Mouse (Mus musculus): Measurements from ENCODE around the gene Gnmt. TPM values are rescaled to one million over a fixed set of nuclear protein-coding genes. Genes with fewer than 3 reads are reported as not detected.

The Gnmt gene
- polyA plus RNA-seq, 1 experiment from 2014 or later = 0.83 TPM

DNA sequence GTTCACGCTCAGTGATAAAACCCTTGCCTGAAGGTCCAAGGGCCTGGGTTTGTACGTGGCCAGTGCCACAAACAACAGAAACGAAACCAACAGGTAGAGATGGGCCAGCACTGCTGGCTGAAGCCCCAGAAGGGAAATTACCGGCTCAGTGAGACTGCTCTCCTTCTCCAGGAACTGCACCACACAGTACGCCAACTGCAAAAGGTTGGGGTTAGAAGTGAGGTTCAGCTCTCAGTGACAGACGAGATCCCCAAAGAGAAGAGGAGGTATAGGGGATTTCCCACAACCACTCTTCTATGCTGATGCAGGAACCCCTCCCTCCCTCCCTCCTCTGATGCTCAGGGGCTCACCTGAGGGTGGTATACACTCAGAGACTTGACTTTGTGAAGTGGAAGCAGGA is 43.1 kb downstream of the Gnmt start:
- ATAC-seq = no peak
- Histone ChIP-seq H3K9me3 (replicated peaks; ENCODE audit: control insufficient read depth, low read length, poor library complexity, severe bottlenecking) (no peaks in the 10 kb centered on the region), H3K27ac (ENCODE audit: low read length) (no peak overlapping the region), H3K27me3 (ENCODE audit: control insufficient read depth, insufficient read depth, low read depth, low read length) (no peaks in the 10 kb centered on the region), H3K9ac (ENCODE audit: low read depth, low read length) (no peak overlapping the region), H3K36me3 (ENCODE audit: control insufficient read depth, insufficient read depth, low read length) (peaks cover 32% of the 10 kb centered on the region), H3K4me1 (ENCODE audit: control insufficient read depth, insufficient read depth, low read length) (peaks cover 8% of the 10 kb centered on the region), H3K4me3 (ENCODE audit: low read depth, low read length) (no peak overlapping the region), H3K4me2 (ENCODE audit: low read length) (no peak overlapping the region)
- WGBS = 92% methylated on average over 6 of the region's 6 CpGs

DNA sequence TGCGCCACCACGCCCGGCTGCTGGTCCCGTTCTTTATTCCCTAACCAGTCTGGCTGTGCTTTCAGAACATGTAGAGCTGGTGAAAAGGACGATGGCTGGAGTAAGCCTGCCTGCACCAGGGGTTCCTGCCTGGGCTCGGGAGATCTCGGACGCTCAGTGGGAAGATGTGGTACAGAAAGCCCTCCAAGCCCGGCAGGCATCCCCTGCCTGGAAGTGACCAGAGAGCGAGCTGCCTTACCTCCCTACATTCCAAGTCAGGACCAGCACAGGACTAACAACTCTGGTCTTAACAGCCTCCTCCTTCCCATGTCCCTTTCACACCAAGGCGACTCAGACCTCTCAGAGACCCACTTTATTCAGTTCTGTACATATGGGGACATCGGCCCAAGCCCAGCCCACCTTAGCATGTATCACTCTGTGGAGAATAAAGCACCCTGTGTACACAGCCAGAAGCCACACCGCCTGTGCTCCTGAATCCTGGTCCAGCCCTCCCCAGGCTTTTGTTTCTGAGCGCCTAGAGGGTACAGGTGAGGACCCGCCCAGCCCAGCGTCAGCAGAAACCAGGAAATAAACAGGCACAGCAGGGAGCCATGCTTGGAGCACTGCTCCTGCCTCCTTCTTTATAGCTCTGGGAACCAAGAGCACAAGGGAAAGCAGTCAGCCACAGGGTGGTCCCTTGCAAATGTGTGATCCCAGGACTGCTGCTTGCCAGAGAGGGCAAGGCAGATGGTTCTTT is 46.1 kb downstream of the Gnmt start:
- H3K9me3 ChIP-seq (replicated peaks; ENCODE audit: control insufficient read depth, low read length, poor library complexity, severe bottlenecking) = no peaks in the 10 kb centered on the region
- WGBS = 81% methylated on average over 16 of the region's 16 CpGs
- H3K36me3 ChIP-seq (ENCODE audit: control insufficient read depth, insufficient read depth, low read length) = peaks cover 32% of the 10 kb centered on the region
- H3K27ac ChIP-seq (ENCODE audit: low read length) = no peak overlapping the region
- no peak overlapping the region for H3K4me3 ChIP-seq (ENCODE audit: low read depth, low read length)
- H3K4me2 ChIP-seq (ENCODE audit: low read length) = no peak overlapping the region
- no peaks in the 10 kb centered on the region for H3K27me3 ChIP-seq (ENCODE audit: control insufficient read depth, insufficient read depth, low read depth, low read length)
- H3K4me1 ChIP-seq (ENCODE audit: control insufficient read depth, insufficient read depth, low read length) = peaks cover 25% of the 10 kb centered on the region
- no peak overlapping the region for H3K9ac ChIP-seq (ENCODE audit: low read depth, low read length)
- no peak for ATAC-seq

DNA sequence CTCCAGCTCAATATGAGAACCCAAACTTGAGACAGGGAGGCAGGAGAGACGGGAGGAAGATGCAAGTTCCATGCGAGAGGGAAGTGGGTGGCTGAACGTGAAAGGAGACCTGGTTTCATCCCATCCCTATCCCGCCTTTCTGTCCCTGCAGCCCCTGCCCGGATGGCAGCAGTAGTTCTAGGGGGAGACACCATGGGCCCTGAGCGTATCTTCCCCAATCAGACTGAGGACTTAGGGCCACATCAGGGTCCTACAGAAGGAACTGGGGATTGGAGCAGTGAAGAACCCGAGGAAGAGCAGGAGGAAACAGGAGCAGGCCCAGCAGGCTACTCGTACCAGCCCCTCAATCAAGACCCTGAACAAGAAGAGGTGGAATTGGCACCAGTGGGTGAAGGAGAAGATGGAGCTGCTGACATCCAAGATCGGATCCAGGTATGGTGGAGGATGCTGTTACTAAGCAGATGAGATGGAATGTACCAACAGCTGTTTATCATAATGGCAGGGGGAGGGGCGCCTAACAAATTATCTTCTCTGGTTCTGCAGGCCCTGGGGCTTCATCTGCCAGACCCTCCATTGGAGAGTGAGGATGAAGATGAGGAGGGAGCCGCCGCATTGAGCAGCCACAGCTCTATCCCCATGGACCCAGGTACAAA is 47.4 kb downstream of the Gnmt start:
- H3K4me2 ChIP-seq (ENCODE audit: low read length) = peak overlapping the region; percentile 97
- H3K9me3 ChIP-seq (replicated peaks; ENCODE audit: control insufficient read depth, low read length, poor library complexity, severe bottlenecking) = no peaks in the 10 kb centered on the region
- H3K27ac ChIP-seq (ENCODE audit: low read length) = peak overlapping the region; percentile 82
- H3K9ac ChIP-seq (ENCODE audit: low read depth, low read length) = peak overlapping the region; percentile 81
- peaks cover 25% of the 10 kb centered on the region for H3K4me1 ChIP-seq (ENCODE audit: control insufficient read depth, insufficient read depth, low read length)
- peak; percentile 2 for ATAC-seq
- H3K27me3 ChIP-seq (ENCODE audit: control insufficient read depth, insufficient read depth, low read depth, low read length) = no peaks in the 10 kb centered on the region
- WGBS = 24% methylated on average over 12 of the region's 12 CpGs
- H3K36me3 ChIP-seq (ENCODE audit: control insufficient read depth, insufficient read depth, low read length) = peaks cover 34% of the 10 kb centered on the region
- peak overlapping the region; percentile 75 for H3K4me3 ChIP-seq (ENCODE audit: low read depth, low read length)

DNA sequence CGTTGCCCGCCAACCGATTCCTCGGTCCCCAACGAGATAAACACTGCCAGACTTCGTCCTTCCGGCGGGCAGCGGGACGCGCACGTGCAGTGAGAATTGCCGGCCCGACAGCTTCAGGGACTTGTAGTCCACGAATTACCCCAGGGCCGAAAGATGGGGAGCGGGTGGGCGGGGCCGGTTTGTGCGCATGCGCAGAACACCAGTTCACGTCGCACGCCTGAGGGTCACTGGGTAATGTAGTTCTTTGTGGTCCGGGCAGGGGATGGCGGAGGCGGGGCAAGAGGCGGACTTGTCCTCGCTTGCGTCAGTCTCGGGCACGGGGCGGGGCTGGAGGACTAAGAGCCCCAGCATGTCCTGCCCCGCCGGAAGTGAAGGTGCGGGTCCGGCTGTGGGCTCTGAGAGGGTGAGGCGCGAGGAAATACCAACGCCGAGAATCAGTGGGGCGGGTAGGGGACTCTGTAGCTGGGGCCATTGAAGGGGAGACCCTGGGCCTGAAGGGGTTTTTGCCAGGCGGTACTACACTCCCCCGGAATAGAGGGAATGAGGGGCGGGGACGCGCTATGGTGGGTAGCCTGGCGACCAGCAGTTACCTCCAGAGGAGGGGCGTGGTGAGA is 48.1 kb downstream of the Gnmt start, which contains the start of gene Klhdc3:
Gene Klhdc3, minus strand, starts transcription at position 155 of the 614 bp plus-strand sequence.
- peak within 1 kb of the TSS; percentile 97 for H3K4me2 ChIP-seq (ENCODE audit: low read length)
- peaks cover 35% of the 10 kb centered on the region for H3K36me3 ChIP-seq (ENCODE audit: control insufficient read depth, insufficient read depth, low read length)
- 0% methylated on average over 45 of the region's 49 CpGs for WGBS

DNA sequence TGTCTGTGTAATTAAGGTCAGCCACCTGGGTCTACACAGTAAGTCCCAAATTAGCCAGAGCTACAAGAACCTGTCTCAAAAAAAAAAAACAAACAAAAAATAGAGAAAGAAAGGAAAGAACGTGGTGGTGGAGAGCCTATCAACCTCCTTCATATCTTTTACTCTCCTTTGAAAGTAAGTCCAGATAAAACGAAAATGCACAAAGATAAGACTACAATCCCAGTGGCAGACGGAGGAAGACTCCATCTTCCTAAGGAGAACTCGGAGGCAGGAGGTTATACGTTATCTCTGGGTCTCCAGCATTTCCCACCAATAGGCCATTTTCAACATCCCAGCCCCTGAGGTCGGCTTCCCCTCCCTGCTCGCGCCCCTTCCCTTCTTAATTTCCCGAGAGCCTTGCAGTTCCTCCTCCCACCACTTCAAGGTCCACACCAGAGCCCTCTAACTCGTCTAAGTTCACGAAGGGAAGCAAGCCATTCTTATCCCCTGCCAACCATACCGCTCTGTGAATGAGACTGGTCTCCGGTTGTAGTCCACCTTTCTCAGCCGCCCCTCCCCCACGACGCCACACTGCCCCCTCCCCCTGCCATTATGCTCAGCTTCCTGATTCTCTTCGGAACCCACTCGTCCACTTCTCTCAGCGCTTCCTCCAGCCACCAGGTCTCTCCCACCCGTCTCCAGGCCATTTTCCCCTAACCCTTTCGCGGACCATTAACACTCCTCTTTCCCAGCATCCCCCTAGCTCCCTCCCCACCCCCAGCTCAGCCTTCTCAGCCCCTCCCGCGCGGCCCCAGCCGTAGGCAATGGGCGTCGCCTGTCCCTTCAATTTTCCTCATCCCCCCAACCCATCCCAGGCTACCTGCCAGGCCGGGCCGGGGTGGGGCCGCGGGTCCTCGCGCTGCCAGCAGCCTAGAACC is 48.9 kb downstream of the Gnmt start:
- Histone ChIP-seq H3K4me1 (ENCODE audit: control insufficient read depth, insufficient read depth, low read length) (peaks cover 25% of the 10 kb centered on the region), H3K4me2 (ENCODE audit: low read length) (peak overlapping the region; percentile 77), H3K36me3 (ENCODE audit: control insufficient read depth, insufficient read depth, low read length) (peaks cover 32% of the 10 kb centered on the region), H3K27ac (ENCODE audit: low read length) (peak overlapping the region; percentile 88), H3K27me3 (ENCODE audit: control insufficient read depth, insufficient read depth, low read depth, low read length) (no peaks in the 10 kb centered on the region), H3K4me3 (ENCODE audit: low read depth, low read length) (peak overlapping the region; percentile 75), H3K9me3 (replicated peaks; ENCODE audit: control insufficient read depth, low read length, poor library complexity, severe bottlenecking) (no peaks in the 10 kb centered on the region), H3K9ac (ENCODE audit: low read depth, low read length) (peak overlapping the region; percentile 82)
- peak; percentile 60 for ATAC-seq
- WGBS = 1% methylated on average over 34 of the region's 34 CpGs

More for the DNA sequence above, 48.1 kb downstream of the Gnmt start, which contains the start of gene Klhdc3:
- no peaks in the 10 kb centered on the region for H3K9me3 ChIP-seq (replicated peaks; ENCODE audit: control insufficient read depth, low read length, poor library complexity, severe bottlenecking)
- peak; percentile 97 for ATAC-seq
- H3K4me3 ChIP-seq (ENCODE audit: low read depth, low read length) = peak within 1 kb of the TSS; percentile 75
- peaks cover 25% of the 10 kb centered on the region for H3K4me1 ChIP-seq (ENCODE audit: control insufficient read depth, insufficient read depth, low read length)
- H3K27ac ChIP-seq (ENCODE audit: low read length) = peak within 1 kb of the TSS; percentile 88
- H3K27me3 ChIP-seq (ENCODE audit: control insufficient read depth, insufficient read depth, low read depth, low read length) = no peaks in the 10 kb centered on the region
- H3K9ac ChIP-seq (ENCODE audit: low read depth, low read length) = peak within 1 kb of the TSS; percentile 82

DNA sequence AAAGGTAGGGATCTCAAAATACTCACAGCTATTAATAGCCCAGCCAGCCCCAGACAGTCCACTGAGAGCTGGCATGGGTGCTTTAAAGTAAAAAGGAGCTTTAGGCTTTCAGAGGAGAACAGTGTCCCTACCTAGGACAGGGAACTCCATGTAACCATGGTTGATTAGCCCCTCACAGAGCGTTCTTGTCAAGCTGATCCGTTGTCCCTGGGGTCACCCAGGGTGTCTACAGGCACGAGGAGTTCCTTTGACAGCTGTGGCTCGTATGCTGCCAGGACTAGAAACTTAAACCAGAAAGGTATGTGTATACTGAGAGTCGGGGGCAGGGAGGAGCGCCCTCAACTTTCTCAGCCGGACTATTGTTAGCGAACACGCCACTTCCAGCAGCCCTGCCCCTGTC is 50.1 kb downstream of the Gnmt start:
- 66% methylated on average over 9 of the region's 9 CpGs for WGBS
- Histone ChIP-seq H3K9ac (ENCODE audit: low read depth, low read length) (no peak overlapping the region), H3K27me3 (ENCODE audit: control insufficient read depth, insufficient read depth, low read depth, low read length) (no peaks in the 10 kb centered on the region), H3K4me3 (ENCODE audit: low read depth, low read length) (no peak overlapping the region), H3K9me3 (replicated peaks; ENCODE audit: control insufficient read depth, low read length, poor library complexity, severe bottlenecking) (no peaks in the 10 kb centered on the region), H3K4me2 (ENCODE audit: low read length) (peak overlapping the region; percentile 77; the same call in 1 of the 2 replicates), H3K4me1 (ENCODE audit: control insufficient read depth, insufficient read depth, low read length) (peaks cover 32% of the 10 kb centered on the region), H3K36me3 (ENCODE audit: control insufficient read depth, insufficient read depth, low read length) (peaks cover 31% of the 10 kb centered on the region), H3K27ac (ENCODE audit: low read length) (no peak overlapping the region)
- ATAC-seq = no peak

DNA sequence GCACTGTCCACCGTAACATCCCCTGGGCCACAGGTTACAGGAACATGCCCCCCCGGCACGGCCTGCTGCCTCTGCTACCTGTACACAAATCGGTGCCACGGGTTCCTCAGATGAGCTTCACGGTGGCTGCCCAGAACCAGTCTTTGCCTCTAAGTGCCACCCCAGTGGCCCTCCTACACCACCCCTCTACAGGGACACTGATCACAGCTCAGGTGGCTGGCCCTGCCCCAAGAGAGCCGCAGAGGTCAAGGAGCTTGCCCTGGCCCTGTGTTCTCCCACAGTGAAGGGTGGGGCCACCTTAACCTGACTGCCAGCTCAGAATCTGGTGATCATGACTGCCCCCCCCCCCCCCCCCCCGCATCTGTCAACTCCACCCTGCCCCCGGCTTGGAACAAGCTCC is 50.6 kb downstream of the Gnmt start, which contains the start of gene Mea1:
Gene Mea1, plus strand, starts transcription at position 378 of the 400 bp plus-strand sequence.
- no peak within 1 kb of the TSS for H3K27ac ChIP-seq (ENCODE audit: low read length)
- no peak for ATAC-seq
- WGBS = 88% methylated on average over 8 of the region's 9 CpGs

More for the DNA sequence above, 50.6 kb downstream of the Gnmt start, which contains the start of gene Mea1:
- Histone ChIP-seq H3K4me1 (ENCODE audit: control insufficient read depth, insufficient read depth, low read length) (peaks cover 35% of the 10 kb centered on the region), H3K9me3 (replicated peaks; ENCODE audit: control insufficient read depth, low read length, poor library complexity, severe bottlenecking) (no peaks in the 10 kb centered on the region), H3K4me3 (ENCODE audit: low read depth, low read length) (peak within 1 kb of the TSS; percentile 75), H3K4me2 (ENCODE audit: low read length) (peak within 1 kb of the TSS; percentile 77), H3K36me3 (ENCODE audit: control insufficient read depth, insufficient read depth, low read length) (peaks cover 26% of the 10 kb centered on the region), H3K27me3 (ENCODE audit: control insufficient read depth, insufficient read depth, low read depth, low read length) (no peaks in the 10 kb centered on the region), H3K9ac (ENCODE audit: low read depth, low read length) (peak within 1 kb of the TSS; percentile 82)

Data from midbrain, embryonic 16.5 days (tissue).